Mouse (Mus musculus) kidney, adult 8-10 months (tissue): Measurements from ENCODE around the gene Ubald1.

Source experiments
- DNase-seq, 2 experiments: peaks; one replicate each; pipeline ENCODE4 v3.0.0; 2022

Ubald1 gene

DNA sequence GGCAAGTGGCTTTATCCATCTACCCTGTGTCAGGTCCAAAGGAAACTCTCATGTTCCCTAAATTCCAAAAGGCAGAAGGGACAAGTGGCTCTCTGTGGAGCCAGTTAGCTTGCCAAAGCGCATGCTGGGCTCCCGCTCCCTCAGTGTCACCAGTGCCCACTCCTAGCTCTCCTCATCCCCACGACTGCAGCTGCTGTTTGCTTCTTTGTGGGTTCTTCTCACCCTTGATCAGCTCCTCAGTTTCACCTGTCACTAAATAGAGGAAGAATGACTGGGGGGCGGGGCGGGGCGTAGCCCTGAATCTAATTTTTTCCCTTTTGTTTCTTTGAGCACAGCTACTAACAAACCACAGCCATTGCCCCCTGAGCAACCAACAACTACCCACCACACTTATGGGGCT is 18.8 kb upstream of the Ubald1 start:
- DNase-seq, result no peak

DNA sequence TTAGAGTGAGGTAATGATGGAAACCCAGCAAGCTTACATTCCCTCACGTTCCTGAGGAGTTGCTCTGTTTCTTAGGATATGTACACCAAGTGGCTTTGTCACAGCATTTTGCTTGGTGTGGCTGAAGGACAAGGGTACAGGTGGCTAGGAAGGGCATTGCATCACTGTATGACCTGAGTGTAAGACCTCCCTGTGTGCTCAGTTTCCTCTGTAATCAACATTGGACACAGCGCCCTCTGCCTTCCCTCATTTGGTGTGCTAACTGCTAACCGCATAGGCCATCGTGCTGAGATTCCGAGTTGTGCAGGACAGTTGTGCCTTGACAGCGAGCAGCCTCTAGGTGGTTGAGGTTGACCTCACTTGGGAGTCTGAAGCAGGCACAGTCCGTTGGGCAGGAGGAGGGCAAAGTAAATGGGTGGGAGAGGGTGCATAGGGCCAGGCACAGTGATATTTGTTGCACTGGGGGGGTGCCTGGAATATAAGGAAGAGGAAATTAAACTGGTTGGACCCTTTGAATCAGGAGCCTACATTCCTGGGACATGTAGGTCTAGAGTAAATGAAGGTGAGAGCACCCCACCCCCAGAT is 17.1 kb upstream of the Ubald1 start:
- no peak for DNase-seq

DNA sequence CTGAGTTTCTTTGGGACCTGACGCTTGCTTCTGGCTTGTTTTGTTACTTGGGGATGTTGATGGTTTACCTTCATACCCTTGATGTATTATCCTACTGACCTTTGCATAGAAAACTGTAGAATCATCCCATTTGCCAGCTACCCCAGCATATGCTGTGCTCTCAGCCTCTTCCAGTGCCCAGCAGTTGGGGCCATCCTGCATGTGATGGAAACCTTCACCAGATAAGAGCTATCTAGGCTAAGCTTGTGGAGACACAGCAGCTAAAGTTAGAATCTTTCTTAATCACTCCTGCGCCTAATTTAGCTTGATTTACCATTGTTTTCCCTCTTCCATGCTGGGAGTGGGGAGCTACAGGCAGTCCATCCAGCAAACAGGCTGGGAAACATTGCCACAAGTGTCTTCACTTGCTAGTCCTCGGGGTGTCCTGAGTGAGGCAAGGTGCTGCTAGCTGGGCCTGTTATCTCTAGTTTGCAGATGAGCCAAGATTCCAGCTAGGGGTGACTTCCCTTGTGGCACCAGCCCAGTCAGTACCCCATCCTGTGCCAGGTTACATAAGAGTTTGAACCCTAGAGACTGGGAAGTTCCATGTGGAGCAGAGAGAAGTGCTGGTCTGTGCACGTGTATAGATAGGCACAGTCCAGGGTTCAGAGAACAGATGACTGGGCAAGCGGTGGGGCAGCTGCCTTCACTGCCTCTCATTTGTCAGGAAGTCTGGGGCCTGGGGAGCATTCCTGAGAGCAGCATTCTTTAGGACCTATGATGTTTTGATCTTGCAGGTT is 16.3 kb upstream of the Ubald1 start:
- DNase-seq, result peak; percentile 86 to 92

DNA sequence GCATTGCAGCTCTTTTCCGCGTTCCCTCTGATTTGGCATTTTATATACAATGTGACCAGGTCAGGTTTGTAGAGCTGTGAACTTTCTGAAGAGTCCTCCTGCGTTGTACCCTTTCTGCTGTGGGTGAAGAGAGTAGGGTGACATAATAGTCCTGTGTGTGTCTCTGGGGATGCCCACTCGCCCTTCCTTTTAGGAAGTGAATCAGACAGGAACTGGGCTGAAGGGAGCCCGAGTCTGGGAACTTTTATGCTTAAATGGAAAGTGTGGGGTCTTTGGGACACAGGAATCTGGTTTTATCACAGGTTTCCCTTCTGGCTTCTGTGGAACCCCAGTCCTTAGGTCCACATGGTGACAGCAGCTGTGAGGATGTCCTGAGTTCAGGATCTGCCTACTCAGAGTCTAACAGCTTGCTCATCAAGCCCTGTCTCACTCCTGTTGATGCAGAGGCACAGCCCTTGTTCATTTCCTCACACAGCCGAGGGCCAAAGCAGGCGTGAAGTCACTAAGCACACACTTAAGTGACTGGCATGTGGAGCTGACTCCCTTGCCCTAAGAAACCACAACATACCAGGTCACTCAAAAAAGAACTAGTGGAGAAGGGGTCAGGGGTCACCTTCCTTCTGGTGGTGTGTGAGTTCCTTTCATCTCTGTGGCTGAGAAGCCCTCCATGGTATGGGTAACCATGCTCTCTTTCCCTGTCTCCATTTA is 14.2 kb upstream of the Ubald1 start:
- no peak for DNase-seq

DNA sequence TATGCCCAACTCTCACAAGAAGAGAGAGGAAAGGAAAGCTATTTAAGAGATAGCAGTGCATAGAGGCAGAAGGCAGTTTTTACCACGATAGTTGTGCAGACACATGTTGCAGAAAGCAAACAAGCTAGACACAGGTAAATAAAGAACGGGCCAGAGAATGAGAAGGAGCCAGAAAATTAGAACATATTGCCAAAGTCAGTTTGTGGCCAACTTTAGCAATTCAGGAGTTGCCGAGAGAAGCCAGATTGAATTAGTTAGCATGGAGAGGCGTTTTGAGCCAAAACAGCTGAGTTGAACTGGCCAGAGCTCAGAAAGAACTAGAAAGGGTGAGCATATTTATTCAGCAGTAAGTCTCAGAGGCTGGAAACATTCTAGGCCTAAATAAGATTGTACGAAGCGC is 12.1 kb upstream of the Ubald1 start:
- no peak for DNase-seq

DNA sequence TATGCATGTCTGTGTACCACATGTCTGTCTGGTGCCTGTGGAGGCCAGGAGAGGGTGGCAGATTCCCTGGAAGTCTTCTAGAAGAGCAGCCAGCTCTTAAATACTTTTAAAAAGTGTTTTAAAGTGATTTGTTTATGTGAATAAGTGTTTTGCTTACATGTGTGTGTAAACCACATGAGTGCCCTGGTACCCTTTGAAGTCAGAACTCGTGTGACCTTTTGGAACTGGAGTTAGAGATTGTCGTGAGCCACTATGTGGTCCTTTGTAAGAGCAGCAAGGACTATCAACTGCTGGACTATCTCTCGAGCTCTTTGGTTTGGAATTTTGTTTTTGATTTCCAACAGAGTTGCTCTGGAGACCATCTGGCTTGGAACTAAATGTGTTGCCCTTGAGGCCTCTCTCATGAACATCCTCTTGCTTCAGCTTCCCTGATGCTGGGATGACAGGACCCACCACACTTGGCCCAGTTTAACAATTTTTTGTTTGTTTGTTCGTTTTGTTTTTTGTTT is 10.1 kb upstream of the Ubald1 start:
- DNase-seq, result no peak

DNA sequence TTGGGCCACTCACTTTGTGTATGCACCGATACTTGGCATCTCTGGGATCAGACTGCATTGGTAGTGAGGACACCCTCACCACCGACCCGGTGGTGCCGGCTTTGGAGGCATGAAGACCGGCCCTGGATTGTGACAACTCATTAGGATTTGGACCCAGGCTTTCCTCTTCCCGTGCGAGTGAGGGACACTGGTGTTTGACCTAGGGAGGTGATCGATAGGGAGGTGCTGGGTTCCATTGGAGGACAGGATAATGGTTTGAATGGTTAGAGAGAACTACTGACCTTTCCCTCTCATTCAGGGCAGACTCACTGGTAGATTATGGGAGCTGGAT is 6.5 kb upstream of the Ubald1 start:
- DNase-seq, result no peak

DNA sequence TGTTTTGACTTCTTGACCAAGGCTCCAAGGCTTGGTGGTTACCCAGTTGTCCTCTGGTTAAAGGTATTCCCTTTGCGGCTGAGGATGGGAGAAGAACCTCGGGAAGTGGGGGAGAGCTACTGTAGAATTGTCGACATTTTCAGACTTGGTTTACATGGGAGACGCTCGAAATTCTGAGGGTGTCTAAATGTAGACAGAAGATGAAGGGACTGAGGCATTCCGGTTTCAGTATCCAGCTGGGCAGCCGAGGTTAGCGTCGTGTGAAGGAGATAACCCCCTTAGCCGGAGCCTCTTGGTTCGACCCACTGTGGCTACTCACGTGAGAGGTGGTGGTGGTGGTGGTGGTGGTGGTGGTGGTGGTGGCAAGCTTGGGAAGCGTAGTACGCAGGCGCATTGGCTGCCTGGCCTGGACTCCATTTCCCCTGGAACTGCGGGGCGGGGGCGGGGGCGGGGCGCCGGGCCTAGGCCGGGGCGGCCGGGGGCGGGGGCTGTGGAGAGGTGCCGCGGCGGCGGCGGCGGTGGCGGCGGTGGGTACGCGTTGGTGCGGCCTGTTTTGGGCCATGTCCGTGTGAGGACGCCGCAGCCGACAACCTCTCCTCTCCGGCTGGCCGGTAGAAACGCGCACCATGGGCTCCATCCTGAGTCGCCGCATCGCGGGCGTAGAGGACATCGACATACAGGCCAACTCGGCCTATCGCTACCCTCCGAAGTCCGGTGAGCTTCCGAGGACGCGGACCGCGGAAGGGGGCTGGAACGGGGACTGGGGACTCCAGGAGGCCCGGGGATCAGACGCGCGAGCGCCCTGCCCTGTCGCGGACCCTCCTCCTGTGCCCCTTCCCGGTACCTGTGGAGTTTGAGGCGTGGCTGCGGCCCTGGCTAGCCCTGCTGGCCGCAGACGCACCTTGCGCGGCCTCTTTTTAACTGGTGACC is 5.9 kb upstream of the Ubald1 start, which contains the start of gene Mgrn1:
Gene Mgrn1 (plus strand): TSS at position 490 of the 930 bp plus-strand sequence.
- peak; percentile 88 to 89 for DNase-seq

DNA sequence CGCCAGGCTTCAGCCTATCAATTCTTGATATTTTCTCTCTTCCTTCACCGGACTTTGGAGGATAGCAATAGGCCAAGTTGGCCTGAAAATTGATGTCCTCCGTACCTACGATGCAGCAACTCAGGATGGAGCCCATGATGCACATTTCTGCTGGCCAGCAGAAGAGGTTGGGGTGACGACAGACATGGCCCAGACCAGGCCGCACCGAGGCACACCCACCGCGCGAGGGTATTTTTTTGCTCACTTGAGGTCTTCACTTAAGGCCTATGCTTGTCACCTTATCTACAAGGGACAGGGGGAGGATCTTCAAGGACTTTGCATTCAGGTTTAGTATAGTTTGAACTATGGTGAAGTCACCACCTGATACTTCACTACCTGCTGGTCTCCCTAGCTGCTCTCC is 4.8 kb upstream of the Ubald1 start:
- no peak for DNase-seq

DNA sequence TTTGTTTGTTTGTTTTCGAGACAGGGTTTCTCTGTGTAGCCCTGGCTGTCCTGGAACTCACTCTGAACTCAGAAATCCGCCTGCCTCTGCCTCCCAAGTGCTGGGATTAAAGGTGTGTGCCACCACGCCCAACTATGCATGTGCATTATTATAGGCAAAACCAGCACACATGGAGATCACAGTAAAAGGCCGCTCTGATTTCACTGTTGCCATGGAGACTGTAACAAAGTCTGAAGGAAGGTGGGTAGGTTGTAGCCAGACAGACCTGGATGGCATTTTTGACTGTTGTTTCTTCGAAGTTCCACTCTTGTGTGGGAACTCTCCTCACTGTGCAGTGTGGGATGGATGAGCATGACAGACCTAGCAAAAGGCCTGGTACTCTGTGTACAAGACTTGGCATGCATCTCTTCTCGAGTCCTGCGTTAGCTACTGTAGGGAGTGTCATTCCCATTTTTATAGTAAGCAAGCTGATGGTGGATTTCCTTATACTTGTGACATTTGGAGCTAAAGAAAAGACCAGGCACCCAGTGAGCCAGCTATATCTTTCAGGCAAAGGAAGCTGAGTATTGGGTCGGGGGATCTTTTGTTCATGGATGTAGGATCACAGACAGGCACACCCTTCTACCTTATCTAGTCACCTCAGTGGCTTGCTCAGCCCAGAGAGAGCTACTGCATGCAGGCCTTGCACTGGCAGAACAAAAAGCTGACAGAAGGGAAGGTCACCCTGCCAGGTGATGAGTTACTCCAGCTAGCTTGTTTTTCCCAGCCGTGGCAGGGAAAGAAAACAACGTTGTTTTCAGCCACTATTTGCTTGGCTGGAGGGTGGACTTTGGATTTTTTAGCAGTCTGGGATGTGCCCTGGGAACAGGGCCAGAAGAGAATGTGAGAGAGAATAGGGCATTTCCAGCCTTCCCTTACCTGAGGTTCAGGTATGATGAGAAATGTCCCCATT is 1.6 kb upstream of the Ubald1 start:
- peak; percentile 78 to 80 for DNase-seq

DNA sequence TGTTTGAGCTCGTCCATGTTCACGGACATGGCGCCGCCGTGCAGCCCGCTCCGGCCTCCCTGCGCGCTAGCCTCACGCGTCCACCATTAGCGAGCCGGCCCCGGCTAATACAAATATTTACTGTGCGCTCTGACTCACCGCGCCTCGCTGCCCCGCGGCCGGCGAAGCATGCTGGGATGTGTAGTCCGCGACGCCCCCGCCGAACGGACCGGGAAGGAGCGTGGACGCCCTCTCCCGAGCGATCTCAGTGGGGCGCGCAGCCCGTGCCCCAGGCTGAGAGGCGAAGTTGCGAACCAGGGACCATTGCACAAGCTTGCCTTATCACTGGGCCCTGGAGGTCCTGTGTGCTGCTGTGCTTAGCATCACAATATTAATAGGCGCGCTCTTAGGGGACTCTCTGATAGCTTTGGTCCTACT is 399 bp downstream of the Ubald1 start:
- peak; percentile 89 to 90 for DNase-seq

DNA sequence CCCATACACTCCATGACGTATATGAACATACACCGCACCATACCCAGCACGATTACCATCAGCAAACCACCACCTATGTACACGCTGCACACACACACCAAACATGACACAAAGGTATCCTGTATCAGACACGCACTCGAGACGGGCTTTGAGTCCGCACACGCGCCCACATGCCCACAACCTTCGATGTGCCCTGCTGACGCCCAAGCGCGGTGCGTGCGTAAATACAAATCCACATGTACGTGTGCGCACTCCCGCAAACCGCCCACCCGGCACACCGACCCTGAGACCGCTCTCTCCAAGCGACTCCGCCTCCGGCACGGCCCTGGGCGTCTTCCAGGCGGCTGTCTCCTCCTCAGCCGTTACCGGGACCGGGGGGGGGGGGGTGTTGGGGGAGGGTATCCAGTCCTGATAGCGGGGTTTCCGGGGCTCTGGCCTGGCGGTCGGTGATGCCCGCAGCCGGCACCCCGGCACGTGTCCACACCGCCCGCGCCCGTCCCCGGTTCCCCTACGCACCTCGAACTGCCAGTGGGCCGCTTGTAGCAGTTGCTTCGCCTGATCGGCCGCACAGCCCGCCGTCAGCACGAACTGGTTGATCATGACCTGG is 911 bp downstream of the Ubald1 start:
- DNase-seq, result peak in 1 of 2 experiments; percentile 44

DNA sequence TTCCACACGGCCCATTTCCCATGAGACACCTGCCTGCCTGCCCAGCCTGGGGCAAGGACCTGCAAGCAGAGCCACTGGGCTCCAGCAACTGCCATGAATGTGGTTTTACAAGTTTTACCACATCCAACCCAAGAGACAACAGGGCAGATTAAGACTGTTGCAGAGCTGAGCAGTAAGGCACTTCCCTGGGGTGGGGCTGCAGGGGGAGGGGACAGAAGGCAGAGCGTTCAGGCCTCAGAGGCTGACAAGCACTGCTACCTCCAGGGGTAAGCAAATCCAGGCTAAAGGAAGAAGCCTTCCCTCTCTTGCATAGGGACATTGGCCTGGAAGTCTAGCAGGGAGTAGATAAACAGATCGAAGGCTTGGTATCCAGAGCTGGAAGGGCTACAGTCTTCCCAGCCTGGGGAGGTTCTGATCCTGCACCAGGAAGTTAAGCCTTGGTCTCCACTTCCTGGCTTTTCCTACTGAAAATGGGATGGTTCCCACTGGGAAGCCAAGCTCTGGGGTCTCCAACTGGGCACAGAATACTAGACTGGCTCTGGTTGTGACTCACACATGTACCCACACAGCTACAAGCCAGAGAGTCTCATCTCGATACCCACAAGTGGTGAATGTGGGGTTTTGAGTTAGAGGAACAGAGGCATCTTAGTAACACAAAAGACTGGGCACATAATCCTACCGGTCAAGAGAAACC is 1.8 kb downstream of the Ubald1 start:
- peak in 1 of 2 experiments; percentile 42 for DNase-seq

DNA sequence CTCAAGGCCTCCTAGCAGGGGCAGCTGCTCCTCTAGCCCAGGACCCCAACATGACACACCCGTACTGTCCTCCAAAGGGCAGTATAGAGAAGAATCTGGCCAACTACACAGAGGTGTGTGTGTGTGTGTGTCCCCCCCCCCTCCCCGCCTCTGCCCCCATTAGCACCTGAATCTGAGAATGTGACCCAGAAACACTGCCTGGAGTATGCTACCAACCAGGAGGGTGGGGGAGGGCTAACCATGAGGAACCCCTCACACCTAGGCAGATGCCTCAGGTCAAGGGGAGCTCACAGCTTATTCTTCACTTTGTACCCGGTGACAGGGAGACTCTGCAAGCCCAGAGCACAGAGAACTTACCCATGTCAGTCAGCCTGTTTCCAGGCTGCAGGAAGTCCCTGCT is 2.4 kb downstream of the Ubald1 start:
- DNase-seq, result no peak

DNA sequence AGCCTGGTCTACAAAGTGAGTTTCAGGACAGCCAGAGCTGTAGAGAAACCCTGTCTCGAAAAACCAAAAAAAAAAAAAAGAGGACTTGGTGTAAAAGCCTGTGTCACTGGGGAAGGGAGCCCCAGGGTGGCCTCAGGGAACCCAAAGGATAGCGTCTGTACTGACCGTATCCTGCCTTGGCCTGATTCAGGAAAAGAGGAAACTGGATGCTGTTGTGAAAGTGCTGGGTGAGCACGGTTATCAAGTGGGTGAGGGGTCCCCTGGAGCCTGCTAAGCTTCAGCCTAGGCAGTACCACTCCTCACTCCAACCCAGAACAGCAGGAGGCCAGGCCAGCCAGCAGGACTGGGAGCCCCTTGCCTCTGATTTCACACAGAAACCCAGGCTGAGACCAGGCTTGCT is 2.9 kb downstream of the Ubald1 start:
- no peak for DNase-seq

DNA sequence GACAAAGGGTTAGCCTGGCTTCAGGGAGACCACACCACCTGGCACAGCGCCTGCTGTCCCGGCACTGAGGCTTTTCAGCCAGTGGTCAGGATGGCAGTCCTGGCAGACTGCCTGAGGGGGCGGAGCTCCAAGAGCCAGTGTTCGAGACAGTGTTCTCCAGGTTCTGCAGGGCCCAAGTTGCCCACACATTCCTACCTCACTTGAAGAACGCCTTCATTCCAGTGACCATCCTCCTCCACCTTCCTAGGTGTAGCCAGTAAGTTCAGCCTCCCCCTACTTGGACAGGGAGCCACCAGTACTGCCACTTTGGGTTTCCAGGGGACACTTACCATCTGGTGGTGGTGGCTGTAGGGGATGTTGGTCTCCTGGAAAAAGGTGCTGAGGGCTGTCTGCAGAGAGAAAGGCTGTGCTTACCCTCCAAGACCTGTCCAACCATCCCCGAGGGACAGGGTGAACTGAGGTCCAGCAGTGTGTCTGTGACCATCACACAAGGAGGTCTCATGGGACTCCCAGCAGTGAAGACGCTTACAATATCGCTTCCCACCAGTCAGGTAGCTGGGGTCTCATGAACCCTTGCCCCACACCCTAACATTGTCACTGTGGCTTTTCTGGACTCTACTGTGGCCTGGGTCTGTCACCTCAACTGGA is 4.0 kb downstream of the Ubald1 start:
- DNase-seq, result peak; percentile 80 to 85

DNA sequence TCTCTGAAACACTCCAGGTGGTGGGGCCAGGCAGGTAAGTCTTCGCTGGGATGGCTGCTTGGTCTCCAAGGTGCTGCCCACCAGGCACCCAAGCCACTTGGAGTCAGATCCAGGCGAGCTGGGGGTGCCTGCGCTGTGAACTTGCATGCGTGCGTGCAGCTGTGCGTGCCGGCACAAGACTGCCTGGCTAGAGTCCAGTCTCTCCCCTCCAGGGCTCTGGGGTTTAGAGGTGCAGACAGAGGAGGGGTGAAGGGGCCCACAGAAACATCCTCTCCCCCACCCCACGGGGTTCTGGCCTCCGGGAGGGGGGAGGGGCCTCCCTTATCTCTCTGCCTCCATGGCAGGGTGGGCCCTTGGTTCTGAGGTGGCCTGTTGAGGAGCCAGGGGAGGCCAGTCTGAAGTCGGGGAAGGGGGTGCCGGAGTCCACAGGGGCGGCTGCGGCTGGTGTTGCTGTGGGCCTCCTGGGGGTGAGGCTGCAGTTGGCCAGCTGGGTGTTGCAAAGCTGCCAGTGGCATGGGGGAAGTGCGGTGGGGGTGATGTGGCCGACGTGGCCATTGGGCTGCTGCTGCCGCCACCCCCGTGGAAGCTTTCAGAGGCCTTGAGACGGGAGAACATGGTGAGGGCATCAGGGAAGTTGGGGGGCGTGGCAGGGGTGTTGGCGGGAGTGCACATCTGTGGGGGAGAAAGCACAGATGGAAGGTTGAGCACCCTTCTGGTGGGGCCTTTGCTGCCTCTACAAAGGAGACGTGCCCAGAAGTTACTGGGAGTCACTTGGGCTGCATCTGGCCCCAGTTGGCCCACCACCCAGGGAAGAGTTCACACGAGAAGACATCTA is 4.7 kb downstream of the Ubald1 start:
- no peak for DNase-seq

DNA sequence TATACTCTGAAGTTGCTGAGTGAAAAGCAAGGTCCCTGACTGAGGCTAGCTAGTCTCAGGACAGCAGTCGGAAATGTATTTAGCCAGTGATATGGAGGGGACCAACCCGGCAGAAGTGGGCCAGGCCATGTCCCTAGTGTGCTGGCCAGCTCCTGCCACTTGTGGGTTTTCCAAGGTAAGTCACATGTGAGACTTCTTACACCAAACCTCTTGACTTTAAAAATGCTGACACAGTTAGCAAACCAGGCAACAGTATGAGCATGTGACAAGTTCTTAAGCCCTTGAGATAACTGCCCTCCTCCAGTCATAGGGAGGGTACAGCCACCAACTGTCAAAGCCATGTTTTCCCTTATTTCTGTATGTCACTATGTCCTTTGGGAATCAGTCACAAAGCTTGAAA is 8.2 kb downstream of the Ubald1 start:
- no peak for DNase-seq

DNA sequence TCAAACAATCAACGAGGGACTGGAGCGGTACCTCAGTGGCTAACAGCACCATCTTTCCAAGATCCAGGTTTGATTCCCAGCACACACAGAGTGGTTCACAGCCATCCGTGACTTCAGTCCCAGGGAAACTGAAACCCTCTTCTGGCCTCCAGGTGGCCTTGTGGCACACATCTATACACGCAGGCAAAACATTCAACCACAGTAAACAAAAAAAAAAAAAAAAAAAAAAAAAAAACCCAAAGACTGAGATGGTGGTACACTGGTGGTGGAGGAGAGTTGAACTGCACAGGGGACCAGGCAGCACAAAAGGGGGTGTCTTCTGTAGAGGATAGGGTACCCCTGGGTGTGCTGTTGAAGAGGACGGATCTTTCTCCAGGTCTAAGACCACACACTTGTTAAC is 9.6 kb downstream of the Ubald1 start:
- DNase-seq, result no peak
